Mouse (Mus musculus): Measurements from ENCODE around the gene Dlgap3.

Gene Dlgap3

DNA sequence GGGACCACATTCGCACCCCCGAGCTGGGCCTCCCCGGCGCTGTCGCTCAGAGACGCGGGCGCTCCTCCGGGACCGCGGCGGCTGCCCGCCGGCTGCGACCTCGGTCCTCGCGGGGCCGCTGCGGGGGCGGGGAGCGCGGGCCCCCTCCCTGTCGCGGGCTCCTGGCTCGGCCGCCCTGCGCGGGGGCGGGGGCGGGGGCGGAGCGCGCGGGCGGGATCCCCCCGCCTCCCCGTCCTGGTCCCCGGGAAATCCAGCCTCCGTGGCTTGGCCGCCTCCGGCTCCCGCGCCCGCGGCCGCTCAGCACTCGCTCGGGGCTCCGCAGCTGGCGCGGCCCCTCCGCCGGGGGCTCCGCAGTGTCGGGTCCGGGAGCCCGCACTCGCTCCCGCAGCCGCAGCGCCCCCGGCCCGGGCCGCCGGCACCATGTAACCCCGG, at the start of gene Dlgap3:
Gene Dlgap3 (plus strand): TSS at position 291 of the 432 bp plus-strand sequence.
- no peak for DNase-seq (ENCODE audit: extremely low read depth, low read depth)

DNA sequence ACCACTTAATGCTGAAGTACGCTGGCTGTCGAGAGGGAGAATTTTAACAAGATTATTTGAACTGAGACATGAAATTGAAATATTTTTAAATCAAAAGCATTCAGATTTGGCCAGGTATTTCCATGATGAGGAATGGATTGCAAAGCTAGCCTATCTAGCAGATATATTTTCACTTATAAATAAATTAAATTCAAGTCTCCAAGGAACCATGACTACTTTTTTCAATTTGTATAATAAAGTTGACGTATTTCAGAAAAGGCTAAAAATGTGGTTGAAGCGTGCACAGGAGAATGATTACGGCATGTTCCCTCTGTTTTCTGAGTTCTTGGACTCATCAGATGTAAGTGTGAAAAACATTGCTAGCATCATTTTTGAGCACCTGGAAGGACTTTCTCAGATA, 45.6 kb upstream of the Dlgap3 start, which contains the start of gene Tmem35b:
Gene Tmem35b (plus strand): TSS at position 301 of the 400 bp plus-strand sequence.
- DNase-seq (ENCODE audit: extremely low read depth, low read depth): no peak

DNA sequence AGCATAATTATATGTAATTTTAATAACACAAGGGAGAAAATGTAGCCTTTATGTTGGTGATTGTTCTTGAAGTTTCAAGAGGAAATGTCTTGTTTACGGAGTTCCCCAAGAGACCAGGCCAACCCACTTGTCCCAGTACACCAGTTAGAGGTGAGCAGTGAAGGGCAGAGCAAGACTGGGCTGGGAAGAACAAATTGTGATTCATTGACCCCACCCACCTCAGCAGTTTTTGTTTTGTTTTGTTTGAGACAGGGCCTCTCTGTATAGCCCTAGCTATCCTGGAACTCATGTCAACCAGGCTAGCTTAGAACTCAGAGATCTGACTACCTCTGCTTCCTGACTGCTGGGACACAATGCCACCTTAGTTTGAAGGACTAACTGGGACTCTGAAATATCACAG, 44.7 kb upstream of the Dlgap3 start:
- DNase-seq (ENCODE audit: extremely low read depth, low read depth): no peak

DNA sequence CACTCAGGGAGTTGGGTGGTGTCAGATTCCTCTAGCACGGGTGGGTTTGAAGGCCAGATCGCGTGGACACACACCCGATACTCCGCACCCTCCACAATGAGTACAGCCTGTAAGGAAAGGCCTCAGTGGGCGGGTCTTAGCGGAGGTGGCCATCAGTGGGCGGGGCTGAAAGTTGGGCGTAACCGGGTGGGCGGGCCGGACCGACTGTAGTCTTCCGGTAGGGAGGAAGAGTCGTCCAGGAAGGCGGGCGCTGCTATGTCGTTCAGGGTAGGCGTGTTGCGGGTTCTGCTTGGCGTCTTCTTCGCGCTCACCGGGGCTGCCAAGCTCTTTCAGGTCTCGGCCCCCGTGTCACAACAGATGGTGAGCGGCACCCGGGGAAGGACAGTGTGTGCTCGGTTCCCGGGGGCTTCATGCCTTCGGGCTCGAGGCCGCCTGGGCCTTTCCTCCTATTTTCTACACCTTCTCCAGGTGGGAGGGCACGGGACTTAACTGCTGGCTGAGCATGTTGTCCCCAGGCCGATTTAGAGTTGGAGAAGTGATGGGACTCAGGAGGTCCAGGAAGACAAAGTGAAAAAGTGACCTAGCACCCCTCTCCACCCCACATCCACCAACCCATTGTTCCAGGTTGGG, 43.1 kb upstream of the Dlgap3 start:
- peak; percentile 41 for DNase-seq (ENCODE audit: extremely low read depth, low read depth)

DNA sequence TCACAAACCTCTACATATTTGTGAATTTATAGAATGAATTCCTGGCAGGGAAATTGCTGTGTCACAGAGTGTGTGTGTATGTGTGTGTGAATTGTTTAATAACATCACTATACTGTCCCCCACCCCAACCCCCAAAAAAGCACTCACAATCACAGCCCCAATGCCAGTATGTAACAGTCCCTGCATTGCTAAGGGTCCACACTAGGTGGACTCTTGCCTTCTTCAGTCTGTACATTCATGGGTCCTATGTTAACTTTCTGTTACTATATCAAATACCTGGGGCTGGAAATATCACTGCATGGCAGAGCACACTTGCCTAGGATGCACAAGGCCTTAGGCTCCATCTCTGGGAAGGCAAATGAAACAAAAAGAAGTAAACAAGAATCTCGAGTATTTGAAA, 34.3 kb upstream of the Dlgap3 start:
- DNase-seq (ENCODE audit: extremely low read depth, low read depth): no peak

DNA sequence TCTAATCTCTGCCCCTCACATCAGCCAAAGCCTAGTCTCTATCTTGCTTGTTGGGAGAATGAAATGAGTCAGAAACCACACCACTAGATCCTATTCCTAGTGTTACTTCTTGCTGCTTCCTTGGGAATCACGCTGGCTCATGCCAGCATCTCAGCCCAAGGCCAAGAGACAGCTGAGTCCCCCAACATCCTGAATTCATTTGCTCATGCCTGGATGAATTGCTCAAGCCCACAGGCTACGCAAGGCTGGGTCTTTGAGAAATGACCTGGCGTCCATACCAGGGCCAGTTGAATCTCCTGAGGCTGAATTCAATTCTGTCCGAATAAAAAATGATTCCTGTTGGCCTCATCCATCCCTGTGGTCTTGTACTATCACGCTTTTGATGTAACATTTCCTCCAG, 31.4 kb upstream of the Dlgap3 start:
- DNase-seq (ENCODE audit: extremely low read depth, low read depth): no peak

DNA sequence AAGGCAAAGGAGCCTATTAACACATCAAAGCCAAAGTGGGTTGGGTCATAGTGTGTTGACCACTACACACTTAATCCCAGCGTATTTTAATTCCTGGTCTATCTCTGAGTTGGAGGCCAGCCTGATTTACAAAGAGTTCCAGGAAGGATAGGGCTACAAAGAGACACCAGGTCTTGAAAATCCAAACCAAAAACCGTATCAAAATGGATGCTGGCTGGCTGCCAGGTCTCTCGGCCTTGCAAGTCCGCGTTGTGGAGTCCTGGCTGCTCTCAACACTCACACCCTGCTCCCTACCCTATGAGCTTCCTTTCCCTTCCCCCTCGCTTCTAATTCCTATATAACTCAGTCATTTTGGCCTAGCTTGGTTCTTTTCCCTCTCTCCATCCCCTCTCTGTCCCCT, 30.5 kb upstream of the Dlgap3 start:
- no peak for DNase-seq (ENCODE audit: extremely low read depth, low read depth)

DNA sequence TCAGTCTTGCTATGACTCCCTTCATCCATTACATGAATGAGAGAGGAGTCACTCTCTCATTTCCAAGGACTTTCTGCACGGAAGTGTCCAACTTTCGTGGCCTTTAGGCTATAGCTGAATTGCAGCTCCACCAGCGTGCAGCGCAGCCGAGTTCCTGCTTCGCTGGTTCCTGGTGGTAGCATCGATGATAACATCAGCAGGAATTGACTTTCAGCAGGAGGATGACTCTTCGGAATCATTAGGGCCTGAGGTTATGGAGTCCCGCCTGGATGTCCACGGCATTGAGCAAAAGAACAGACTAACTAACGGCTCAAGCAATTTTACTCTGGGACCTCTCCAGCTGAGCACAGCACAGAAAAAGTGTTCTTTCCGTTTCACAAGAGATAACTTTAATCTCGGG, 19.0 kb upstream of the Dlgap3 start:
- DNase-seq (ENCODE audit: extremely low read depth, low read depth): no peak

DNA sequence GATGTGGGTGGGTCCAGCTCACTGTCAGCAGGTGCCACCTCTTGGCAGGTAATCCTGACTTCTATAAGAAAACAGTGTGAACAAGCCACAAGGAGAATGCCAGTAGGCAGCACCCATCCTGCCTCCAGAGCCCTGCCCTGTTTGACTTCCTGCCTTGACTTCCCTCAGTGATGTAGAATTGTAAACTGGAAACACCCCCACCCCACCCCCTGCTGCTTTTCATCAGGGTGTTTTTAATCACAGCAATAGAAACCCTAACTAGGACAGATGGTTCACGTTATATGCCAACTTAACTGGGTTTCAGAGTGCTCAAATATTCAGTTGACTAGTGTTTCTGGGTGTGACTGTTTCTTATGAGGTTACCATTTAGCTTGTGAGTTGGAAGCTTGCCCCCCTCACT, 15.7 kb upstream of the Dlgap3 start:
- no peak for DNase-seq (ENCODE audit: extremely low read depth, low read depth)

DNA sequence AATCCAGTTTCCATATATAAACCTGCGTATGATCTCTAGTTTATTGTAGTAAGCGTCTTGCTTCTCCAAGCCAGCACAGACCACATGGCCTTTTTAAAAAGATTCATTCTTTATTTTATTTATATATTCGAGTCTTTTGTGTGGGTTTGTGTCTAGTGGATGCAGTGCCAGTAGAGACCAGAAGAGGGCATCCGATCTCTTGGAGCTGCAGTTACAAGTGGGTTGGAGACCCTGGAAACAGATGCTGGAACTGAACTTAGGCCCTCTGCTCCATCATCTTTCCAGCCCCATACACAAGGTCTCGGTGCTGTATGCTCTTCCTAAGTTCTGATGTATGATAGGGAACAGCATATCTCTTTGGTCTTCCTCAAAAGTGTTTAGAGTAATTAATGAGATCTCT, 13.2 kb upstream of the Dlgap3 start:
- DNase-seq (ENCODE audit: extremely low read depth, low read depth): peak; percentile 8

DNA sequence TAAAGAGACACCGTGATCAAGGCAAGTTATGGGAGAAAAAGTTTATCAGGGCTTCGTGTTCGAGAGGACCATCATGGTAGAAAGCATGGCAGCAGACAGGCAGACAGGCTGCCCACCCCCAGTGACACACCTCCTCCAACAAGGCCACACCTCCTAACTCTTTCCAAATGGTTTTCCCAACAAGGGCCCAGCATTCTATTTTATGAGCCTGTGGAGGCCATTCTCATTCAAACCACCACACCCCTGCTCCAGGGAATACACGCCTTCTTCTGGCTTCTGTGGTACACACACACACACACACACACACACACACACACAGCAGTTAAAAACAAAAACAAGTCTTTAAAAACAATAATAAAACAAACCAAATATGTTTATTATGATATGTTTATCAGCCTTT, 11.3 kb upstream of the Dlgap3 start:
- DNase-seq (ENCODE audit: extremely low read depth, low read depth): no peak

DNA sequence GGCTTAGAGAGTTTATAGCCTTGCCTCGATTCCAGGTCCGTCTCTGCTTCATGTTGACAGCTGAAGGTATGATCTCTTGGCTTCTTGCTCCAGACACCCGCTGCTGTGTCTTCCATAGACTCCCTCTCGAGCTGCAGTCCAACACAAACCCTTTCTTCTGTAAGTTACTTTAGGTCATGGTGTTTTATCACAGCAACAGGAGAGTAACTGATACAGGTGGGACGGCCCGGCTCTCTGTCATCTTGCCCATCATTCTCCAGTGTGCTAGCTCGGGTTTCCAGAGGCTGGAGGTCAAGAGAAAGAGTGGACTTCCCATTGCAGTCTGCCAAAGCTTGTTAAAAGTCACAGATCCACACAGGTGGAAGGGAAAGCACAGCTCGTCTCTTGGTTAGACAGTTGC, 5.1 kb upstream of the Dlgap3 start:
- DNase-seq (ENCODE audit: extremely low read depth, low read depth): no peak

DNA sequence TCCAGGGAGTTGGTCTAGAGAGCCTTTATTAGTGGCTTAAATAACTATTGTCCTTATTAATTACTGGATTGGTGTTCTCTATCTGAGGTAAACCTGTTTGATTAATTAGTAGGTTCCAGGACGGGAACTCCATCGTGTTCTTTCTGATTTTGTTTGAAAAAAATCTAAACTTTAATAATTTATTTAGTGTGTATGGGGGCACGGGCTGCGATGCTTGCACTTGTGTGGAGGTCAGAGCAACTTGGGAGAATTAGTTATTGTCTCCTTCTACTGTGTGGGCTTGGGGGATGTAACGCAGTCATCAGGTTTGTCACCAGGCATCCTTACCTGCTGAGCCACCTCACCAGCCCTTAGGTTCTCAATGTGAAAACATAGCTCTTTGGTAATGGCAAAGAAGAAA, 1.9 kb upstream of the Dlgap3 start:
- no peak for DNase-seq (ENCODE audit: extremely low read depth, low read depth)

DNA sequence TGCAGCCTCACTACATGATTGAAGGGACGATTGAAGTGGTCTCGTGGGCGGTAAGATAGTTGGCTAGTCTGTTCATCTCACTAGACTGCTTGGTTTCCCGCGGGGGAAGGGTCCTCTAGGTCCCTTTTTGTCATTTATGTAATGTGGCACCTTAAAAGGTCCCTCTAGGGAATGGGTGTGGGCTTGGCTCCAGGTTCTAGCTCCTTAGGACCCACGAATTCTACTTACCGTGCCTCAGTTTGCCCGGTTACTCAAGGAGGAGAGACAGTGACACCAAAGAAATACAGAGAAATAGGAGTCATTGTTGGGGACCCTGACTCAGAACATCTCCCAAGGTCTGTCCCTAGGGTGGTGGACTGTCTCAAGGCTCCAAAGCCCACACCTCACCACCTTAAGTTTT, 1.3 kb upstream of the Dlgap3 start:
- DNase-seq (ENCODE audit: extremely low read depth, low read depth): no peak

DNA sequence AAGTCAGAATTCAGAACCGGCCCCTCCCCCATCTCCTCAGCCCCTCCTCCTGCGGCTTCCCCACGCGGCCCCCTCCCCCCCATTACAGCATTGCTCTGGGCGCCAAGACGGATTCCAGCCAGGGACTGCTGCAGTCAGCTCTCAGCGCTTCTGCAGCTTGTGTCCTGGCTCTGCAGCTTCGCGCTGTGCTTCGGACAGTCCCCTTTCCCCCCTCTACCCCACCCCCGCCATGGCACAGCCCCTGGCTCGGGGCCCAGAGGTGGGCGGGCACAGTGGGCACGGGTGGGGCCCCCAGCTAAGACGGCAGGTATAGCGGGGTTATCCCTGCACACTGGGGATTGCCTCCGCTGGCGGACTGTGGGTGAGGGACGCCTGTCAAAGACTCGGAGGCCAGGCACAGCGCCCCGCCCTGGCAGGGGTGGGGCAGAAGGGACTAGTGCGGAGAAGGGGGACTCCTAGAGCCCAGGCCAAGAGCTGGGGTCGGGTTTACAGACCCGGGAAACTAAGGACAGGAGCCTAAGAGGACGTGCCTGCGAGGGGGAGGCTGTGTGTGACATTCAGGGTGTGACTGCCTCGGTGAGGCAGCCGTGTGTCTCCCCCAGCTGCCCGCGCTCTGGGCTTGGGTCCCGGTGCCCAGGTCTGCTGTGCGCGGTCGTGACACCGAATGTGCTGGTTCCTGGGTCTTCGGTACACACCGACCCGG, 642 bp upstream of the Dlgap3 start:
- DNase-seq (ENCODE audit: extremely low read depth, low read depth): no peak

DNA sequence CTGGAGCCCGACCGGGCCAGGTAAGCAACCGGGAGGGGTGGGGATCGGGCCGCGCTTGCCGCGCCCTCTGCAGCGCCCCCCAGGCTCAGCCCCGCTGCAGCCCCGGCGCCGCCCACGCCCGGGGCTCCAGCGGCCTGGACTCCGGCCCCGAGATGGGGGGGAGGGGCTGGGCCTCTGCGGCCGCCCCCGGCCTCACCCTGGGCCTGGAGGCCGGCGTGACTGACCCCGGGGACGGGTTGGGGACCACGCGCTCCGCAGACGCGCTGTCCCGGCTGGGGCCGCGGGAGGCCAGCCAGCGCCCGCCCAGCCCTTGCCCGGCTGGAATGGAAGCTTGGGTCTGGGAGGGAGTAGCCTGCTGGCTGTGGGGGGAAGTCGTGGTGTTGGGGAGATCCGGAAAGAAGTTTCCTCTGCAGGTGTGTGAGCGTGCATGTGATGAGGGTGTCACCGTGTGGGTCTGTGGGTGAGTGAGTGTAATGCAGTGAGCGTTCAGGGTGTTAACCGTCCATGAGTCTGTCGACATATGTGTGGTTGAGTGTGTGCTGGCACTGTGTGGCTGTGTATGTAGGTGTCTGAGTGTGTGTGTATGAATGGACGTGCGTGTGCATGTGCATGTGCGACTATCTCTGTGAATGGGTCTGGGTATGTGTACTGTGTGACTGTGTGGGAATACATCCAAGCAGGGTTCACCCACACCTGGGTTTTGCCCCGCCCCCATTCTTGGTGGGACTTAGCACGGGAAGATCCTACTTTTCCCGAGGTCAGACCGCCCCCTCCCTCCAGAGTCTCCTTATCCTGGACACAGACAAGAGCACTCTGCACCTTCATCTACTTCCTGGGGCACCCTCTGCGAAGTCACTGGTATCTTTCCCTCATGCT, 580 bp downstream of the Dlgap3 start:
- DNase-seq (ENCODE audit: extremely low read depth, low read depth): no peak

DNA sequence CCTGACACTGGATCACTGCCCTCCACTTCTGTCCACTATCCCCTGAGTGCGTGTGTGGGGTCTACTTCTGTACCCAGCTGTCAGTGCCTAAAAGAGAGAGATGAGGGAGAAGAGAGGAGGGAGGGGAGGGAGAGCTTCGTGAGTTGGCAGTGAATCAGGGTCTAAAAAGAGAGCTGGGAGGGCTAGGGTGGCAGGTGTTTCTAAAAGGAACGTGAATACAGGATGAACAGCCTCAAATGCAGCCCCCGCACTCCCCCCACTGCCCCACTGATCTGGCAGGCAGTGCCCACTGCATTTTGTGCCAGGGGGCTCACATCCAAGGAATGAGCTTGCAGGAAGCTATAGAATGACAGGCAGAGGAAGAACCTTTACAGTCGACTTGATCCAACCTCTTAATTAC, 1.9 kb downstream of the Dlgap3 start:
- no peak for DNase-seq (ENCODE audit: extremely low read depth, low read depth)

DNA sequence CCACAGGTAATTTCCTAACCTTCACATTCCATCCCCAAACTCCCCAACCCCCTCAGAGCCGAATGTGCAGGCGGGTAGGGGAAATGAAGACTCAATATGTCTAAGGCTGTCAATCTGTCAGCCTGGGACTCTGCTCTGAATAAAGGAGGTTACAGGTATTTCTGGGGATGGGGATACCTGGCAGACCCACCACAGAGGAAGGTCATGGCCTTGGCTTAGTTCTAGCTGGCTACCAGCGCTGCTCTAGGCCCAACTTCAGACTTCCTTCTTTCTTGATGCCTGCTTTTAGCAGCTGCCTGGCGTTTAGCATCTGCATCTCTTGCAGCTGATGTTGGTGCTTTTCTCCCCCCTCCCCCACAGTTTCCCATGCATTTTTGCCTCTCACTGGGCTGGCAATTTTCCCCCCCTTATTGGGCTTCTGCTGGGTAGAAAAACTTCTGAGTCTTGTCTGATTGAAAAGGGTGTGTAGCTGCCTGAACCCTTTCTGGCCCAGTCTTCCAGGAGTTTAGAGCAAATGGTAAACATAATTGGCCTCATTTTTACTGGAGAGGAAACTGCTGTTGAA, 2.4 kb downstream of the Dlgap3 start:
- DNase-seq (ENCODE audit: extremely low read depth, low read depth): no peak

DNA sequence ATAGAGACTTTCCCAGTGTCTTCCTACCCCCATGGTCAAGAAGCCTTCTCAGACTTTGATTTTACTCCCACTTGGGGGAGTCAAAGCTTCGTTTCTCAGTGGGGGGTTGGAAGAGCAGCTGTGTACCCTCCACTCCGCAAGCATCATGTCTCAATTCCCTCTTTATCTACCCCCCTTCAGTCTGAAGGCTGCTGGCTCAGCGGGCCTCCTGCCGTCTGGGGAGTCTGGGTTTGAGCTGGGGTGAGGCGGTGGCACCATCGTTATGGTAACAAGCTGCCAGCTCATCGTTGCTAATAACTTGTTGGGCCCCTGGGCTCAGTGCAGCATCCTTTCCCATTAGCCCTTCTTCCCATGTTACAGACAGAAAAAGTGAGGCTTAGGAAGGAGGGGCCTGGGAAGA, 3.1 kb downstream of the Dlgap3 start:
- no peak for DNase-seq (ENCODE audit: extremely low read depth, low read depth)

DNA sequence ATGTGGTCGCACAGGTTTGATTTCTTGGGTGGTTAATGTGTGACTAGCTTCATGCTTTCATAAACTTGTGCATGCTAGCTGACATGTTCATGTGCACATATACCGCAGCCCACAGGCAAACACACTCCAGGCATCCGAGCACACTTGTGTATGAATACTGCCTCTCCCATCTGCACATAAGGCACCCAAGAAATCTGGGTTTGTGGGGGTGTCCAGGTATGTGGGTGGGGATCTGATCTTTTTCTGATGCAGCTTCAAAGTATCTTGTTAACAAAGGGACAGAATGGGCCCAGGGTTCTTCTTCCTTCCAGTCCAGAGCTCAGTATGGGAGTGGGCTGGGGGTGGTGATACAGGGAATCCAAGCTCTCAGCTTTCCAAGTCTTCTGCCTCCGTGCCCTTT, 3.6 kb downstream of the Dlgap3 start:
- DNase-seq (ENCODE audit: extremely low read depth, low read depth): no peak

DNA sequence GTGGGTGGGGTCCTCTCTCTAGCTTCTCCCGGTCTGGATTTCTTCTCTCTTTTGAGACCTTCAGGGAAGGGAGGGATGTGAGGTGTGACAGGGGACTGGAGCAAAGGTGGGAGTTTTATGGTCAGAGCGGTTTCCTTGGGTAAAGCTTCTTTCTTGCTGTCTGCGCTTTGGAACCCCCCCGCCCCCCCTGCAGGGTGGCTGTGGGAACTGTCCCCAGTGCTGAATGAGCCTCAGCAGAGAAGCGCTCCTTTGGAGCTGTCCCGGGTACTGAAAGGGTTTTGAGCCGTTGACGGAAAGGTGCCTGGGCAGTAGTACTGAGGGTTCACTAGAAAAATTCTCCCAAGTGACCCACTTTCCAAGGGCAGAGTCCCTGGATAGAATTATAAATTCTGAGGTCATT, 4.5 kb downstream of the Dlgap3 start:
- no peak for DNase-seq (ENCODE audit: extremely low read depth, low read depth)

All from MEL-GATA-1-ER (cell line).